Mouse (Mus musculus) cerebellum, adult (tissue): ENCODE measurements around the gene Bend6.

ENCODE experiments used
- ATAC-seq: cut with Nextera tagmentation; 2 replicates; pipeline ENCODE4 v1.9.2; 2017; ENCODE audit warnings: mild to moderate bottlenecking, moderate library complexity, mixed read lengths; ENCODE audit not compliant: insufficient number of reproducible peaks, low FRiP score, low TSS enrichment

Bend6 gene

DNA sequence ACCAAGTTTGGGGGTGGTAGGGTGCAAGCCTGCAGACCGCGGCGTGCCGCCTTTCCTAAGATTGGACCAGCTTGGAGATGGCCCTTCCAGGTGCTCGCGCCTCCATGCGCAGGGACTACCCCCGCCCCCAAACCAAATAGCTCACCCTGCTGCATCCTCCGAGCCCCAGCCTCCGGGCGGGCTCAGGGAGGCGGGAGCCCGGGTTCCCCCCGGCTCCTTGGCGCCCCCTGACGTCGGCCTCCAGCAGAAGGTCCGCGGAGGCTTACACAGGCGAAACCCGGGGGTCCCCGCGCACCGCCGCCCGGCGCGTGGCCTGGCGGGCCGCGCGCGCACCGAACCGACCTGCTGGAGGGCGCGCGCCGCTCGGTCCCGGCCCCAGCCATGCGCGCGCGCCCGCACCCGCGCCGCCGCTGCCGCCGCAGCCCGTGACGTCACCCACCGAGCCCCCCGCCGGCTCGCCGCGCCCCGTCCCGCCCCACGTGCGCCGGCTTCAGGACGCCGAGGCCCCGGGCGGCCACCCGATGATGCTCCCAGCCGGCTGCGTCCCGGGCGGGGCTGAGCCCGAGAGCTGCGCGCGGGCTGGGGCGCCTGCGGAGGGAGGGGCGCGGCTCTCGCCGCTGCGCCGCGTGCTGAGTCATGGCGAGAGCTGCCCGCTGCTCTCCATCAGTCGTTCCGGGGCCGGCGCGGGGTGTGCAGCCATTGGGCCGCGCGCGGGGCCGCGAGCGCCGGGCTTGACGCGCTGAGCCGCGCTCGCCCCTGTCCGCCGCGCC is at the start of gene Bend6:
Gene Bend6 (minus strand): TSS at position 396 of the 770 bp plus-strand sequence.
- peak; percentile 78 for ATAC-seq

DNA sequence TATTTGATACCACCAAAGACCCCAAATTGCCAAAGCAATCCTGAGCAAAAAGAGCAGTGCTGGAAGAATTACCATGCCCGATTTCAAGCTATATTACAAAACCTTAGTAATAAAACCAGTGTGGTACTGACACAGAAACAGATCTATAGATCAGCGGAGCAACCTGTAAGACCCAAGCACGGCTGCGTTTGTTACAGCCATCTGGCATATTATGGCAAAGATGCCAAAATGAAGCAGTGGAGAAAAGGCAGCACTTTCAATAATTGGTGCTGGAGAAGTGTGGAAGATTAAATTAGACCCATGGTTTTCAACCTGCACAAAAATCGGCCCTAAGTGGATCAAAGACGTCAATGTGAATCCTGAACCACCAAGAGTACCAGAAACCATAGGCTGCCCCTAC is 48.0 kb upstream of the Bend6 start:
- no peak for ATAC-seq

DNA sequence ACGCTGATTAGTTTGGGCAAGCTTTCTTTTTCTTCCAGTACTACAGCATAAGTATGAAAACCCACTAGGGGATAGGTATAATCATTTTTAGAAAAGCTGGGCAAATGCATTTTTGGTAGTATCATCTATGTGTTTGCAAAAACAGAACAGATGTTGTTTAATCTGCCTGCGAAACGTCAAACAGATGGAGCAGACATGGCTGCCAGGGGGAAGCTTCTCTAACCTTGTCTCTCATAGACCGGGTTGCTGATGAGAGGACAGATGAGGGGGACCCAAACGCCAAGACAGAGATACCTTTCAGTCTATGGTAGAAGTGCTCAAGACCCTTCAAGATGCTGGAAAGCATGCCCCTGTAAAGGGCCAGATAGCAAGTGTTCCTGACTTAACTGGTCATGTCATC is 40.9 kb upstream of the Bend6 start:
- ATAC-seq = no peak

DNA sequence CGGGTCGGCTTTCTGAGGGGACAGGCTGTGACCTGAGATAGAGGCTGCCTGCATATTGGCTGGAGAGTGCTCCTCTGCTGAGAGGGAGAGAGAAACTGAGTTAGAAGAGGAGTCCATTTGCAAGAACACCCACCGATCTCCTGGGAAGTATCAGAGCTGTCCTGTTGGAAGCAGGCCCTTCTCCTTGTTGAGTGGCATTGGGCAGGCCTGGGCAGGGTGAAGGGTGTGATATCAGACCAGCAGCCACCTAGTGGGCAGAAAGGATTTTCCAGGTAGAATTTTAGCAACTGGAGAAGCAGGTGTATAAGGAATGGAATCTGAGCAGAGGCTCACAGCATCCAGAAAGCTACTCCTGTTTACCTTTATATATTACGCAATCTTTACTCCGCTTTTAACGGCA is 40.2 kb upstream of the Bend6 start:
- ATAC-seq = no peak; the same call in 1 of the 2 replicates

DNA sequence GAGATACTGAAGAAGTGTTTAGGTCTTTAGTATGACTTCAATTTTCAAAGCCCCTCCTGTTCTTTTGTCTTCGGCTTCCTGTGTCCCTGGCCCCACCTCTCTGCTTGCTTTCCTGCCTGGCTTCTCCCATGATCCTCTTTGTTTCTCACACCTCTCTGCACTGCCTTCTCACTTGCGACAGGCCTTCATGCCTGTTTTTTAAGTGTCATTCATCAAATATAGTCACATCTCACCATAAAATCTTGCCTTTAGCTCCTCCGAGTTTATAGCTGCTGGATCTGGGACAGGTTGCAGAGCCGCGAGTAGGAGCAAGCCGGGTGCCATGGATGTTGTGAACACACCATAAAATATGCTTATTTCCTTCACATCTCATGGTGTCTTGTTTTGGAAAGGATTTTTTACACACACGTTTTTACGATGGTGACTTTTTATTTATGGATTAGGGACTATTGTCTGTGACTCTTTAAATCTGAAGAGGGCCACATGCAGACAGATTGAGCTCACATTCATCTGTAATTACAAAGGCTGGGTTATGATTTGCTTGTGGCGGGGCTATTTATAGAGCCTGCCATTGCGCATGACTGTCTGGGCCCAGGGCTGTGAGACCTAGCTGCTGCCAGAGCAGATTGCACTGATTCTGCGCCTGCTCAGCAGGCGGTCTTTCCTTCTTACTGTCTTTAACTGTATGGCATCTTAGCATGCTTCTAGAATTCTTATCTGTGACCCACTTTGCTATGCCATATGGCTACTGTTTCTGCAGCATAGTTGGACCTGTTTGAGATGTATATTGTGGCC is 39.2 kb upstream of the Bend6 start:
- peak; percentile 86 for ATAC-seq

DNA sequence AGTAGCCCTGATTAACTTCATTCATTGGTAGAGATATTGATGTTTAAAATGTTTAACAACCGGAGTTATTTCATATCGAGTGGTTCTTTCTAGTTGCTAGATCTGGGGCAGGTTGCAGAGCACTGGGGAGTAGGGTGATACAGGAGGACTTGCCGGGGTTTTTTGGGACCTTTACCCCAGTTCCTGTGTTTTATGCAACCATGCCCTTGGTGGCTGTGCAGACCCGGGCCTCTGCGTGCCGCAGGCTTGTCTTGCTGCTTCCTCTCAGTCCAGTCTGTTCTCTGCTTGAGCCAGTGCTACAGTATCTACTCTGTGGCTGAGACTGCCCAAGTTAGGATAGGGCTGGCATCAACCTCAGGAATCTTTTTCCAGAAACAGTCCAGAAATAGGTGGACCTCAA is 38.1 kb upstream of the Bend6 start:
- ATAC-seq = no peak

DNA sequence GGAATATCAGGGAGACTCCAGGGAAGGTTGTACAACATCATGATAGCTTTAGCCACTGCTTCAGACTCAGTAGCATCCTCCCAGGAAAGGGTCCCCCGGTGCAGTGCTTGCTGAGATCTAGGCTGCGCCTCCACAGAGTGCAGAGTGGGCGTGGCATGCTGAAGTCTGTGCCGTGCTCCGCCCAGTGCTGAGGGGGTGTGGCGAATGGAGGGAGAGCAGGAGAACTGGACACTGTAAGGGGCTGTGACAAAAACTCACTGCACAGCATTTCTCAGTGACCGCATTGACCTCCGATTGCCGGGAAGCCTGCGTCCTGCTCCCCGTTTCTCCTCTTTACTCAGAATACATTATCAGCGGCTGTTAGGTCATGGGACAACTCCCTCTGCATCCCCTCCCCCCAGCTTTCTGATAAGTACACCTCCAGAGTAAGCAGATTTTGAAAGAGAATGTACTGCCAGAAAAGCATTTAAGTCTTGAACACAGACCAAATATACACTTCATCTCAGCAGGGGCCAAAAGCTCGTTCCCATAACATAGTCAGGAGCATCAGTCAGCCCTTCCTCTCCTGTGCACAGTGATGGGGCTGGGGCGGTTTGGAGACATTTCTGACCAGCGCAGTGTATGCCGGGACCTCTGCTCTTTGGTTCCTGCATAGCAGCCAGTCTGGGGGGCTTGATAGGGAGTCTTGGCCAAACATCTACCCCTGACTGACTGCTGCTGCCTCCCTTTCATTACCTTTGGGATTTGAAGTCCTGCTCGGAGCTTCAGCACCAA is 37.5 kb upstream of the Bend6 start:
- no peak for ATAC-seq

DNA sequence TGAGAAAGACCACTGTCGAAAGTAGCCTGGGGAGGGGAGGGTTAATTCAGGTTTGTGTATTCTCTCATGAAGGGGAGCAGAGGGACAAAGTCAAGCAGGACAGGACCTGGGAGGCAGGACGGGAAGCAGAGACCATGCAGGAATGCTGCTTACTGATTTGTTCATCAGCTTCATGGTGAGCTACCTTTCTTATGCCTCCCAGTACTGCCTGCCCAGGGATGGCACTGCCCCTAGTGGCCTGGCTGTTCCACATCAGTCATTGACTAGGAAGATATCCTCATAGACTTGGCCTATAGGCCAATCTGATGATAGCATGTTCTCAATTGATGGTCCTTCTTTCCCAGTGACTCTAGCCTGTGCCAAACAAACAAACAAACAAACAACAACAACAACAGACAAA is 36.3 kb upstream of the Bend6 start:
- no peak for ATAC-seq

DNA sequence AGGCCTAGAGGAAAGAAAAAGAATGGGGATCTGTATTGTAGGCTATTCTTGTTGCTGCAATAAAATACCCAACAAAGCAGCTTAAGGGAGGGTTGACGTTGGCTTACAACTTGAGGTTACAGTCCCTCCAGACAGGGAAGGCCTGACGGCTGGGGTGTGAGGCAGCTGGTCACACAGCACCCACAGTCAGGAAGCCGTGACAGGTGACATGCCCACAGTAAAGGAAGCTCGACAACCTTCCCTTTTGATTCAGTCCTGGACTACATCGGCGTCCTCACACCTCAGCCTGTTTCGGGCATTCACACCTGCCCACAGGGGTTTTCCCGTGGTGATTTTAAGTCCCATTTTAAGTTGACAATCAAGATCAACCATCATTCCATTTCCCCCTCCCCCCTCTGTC is 35.0 kb upstream of the Bend6 start:
- no peak for ATAC-seq

DNA sequence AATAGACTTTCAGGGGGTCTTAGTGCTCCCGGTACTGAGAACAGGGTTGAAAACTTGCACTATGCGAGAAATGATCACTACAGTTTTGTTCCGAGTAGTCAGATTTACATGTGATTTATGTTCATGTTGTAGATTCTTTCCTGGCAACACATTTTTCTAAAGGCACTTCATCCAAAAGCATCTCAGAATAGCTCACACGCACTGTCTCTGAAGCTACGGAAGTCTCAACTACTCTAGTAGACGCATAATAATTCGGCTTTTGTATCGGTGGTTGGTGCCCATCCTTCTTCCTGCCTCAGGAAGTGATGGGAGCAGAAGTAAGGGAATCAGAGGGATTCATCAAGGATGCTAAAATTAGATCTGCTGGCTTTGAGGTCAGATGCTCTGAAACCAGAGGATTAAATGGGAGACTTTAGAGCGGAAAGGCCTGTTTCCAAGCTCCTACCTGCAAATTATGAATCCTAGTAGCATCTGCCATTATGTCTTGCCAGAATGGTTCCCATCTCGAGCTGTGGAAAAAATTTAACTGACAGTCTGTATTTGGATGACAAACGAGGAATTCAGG is 32.8 kb upstream of the Bend6 start:
- peak; percentile 54; the same call in 1 of the 2 replicates for ATAC-seq

DNA sequence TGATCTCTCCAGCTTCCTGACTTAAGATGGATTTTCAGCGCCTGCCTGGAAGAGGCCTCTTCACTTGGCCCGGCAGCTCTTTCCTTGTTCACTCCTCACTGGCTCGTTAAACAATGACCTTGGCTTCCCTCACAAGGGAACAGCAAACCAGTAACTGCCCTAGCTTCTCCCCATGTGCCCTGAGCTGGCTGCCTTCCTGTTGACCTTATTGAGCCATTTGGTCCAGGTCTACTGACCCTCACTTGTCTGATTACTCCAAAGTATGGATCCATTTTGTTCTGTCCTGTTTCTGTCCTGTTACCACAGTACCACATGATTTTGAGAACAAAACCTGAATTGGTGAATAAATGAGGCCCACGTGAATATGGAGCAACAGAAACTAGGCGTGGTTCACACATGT is 32.2 kb upstream of the Bend6 start:
- no peak for ATAC-seq

DNA sequence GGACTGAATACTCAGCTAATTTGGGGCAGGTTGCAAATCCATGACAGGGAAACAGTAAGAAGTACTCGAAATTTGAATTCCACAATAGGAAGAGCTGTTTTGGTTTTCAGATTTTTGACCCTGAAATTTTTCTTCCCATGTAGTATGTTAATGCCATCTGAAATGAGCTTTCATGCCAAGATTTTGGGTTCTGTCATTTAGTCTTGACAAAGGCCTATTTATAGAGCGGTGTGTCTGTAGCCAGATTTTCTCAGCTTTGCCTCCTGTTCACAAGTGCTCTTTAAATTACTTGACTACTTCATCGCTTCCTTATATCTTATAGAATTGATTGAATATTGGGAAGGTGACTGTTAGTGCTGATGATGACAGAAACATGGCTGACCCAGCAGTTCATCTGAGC is 28.3 kb upstream of the Bend6 start:
- no peak for ATAC-seq

DNA sequence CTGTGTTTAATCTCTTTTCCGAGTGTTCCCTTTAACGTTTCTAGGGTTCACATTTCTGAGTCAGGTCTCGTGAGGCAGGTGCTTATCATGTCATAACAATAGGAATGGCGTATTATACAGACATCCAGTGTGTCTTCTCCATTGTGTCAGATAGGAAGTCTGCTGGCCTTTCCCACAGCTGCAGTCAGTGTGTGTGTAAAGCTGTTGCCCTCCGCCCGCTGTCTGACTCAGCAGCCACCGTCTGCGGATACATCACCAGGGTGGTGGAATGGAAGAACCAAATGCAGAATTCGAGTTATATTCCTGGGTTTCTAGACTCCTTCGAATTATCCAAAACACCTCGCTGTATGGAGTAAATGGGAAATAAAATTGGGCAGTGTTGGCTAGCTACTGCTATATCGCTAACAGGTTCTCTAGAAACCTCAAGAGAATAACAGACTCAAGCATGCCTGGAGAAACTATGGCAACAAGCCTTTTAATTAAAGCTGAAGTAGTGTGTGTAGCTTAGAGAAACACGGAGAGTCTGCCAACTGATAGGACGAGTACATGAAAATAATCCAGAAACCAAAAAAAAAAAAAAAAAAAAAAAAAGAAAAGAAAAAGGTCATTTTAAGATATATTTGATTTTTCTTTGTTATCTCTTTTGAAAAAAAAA is 25.4 kb upstream of the Bend6 start:
- no peak for ATAC-seq

DNA sequence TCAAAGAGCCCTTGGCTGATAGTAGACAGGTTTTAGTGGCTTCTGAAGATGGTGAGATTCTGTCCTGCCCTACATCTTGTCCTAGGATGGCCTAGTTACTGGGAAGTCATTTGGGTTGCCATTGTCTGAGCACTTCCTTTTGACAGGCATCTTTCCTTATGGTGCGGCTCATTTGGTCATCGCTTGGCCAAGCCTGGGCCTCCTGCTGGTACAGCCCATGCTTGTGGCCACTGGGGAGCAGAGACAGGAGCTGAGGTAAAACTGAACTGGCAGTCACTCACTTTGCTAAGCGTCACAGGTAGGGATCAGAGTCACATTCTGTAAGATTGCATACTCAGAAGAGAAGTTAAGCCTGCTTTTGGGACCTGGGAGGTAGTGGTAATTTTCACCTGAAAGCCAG is 24.6 kb upstream of the Bend6 start:
- no peak for ATAC-seq

DNA sequence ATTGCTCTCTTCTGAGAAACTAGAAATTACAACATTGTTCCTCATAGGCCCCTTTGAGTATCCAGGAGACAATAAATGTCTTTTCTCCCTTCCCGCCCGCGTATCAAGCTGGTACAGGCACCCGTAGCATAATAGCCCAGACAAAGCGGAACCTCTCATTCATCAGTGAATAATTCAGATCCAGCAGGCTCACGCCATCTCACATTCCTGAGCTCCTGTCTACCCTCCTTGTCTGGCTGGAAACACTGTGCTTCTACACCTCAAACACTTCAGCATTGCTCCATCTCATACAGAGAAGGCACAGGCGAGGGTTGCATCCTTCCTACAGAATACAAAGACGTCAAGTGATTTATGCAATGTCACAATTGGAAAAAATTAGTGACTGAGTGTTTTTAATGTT is 24.2 kb upstream of the Bend6 start:
- ATAC-seq = no peak

DNA sequence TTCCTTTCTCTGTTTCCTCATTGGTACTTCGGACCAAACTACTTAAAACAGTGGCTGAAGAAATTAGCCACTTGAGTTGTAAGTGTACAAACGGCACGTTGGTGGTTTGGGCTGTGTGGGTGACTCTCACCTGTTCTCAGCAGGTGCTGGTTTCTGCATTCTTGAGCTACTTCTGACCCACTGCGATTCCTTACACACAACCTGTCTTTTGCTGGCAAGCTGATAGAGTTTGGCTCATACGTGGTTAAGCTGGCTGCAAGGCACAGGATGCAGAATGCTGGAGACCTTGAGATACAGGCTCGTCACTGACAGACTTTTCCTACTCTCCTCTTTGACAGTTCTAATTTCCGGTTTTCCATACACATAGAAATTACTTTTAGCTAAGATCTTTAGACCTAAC is 19.9 kb upstream of the Bend6 start:
- peak; percentile 49; the same call in 1 of the 2 replicates for ATAC-seq

DNA sequence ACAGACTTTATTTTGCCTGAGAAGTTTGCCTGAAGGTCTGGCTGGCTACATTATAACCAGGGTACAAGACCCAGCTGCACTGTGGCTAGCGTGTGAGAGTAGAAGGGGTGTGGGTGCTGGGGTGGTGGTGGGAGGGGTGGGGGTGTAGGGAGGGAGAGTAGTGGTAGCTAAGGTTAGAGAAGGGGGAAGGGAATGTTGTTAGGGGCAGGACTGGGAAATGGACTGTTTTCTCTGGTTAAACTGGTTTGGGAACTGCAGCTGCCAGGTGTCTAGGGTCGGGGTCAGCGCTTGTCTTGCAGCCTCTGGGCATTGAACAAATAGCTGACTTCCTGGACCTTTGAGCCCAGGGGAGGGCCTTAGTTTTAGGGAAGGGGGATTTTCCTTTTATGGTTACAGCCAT is 17.7 kb upstream of the Bend6 start:
- ATAC-seq = no peak

DNA sequence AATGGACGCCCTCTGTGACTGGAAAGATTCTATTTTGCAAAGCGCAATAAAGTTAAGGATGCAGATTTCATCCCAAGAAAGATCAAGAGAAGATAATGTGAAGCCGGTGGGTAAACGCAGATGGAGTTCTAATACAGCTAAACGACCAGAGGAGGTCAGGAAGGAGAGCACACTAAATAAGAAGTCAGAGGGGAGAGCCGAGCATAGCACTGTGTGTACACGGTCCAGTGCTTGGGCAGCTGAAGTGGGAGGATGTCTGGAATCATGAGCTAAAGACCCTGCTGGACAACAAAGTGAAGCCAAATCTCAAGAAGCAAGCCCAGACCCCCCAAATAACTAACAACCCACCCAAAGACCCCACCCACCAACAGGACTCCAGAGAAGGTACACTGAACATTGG is 15.4 kb upstream of the Bend6 start:
- no peak for ATAC-seq

DNA sequence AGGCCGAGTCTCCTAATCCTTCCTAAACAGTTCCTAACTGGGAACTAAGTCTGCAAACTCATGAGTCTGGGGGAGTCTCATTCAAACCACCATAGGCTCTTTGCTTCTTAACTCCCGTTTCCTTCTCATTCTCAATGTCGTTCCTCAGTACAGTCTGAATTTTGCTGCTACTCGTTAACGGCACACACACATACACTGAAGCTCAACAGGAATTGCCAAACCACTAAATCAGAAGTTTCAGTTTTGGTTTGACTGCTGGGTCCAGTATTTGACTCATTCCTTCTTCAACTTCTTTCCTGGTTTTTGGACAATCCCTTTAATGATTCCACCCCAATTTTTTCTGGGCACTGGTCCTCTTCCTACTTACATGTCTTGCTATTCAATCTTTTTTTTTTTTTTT is 8.9 kb upstream of the Bend6 start:
- no peak for ATAC-seq

DNA sequence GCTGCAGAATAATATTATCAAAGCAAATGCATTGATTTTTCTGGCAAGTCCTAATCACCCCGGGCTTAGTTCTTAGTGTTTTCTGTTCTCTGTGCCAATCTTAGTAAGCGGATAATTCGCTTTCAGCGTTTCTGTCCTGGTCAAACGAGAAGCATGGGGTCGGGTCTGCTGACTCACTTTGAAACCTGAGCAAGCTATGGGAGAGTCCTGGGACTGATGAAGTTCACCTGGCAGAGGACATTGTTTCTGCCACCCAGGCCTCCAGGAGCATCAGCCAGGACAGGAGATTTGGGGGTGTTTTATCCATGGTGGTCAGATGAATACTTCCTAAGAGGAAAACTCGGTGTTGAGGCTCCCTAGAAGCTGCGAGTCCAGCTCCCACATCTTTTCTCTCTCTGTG is 4.0 kb upstream of the Bend6 start:
- no peak for ATAC-seq
